Mouse (Mus musculus): Measurements from ENCODE around the gene Tal1. TPM values are rescaled to one million over a fixed set of nuclear protein-coding genes. Genes with fewer than 3 reads are reported as not detected.

The Tal1 gene
- 6.9 and 8.3 TPM in 2 replicates for polyA plus RNA-seq (2016; fragmentation: Nextera tagmentation; extraction: Ambion mirVana)

DNA sequence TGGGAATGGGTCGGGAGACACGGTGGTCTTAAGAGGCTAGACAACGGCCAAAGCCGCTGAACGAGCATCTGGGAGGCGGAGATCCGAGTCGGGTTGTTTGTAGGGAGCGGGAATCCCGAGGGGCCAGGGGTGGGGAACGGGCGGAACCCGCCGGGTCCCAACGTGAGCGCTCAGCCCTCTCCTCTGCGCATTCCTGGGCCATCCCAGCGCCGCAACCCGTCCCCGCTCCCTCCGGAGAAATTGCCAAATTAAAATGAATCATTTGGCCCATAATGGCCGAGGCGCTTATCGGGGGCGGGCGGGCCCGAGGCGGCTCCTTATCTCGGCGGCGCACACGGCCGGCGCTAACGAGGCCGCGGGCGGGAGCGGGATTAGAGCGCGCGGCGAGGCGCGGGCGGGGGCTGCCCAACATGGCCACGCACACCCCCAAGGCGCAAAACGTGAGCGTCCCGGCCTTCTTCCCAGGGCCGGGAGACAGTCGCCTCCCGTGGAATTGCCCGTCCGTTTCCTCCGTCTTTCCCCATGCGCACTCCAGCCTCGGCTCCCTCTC, at the start of gene Tal1:
Gene Tal1, plus strand, starts transcription at position 56 of the 550 bp plus-strand sequence.
- H3K4me2 ChIP-seq: peak within 1 kb of the TSS; percentile 74
- H3K4me3 ChIP-seq: peak within 1 kb of the TSS; percentile 57
- H3K36me3 ChIP-seq: no peaks in the 10 kb centered on the region
- no peaks in the 10 kb centered on the region for H3K9me3 ChIP-seq (replicated peaks)
- peak; percentile 80 for ATAC-seq (ENCODE audit: insufficient number of reproducible peaks, low FRiP score)
- peaks cover 14% of the 10 kb centered on the region for H3K4me1 ChIP-seq (replicated peaks)
- WGBS: under 1% methylated on average over 60 of the region's 60 CpGs
- H3K27me3 ChIP-seq (replicated peaks): peaks cover 67% of the 10 kb centered on the region
- peak within 1 kb of the TSS; percentile 74 for H3K9ac ChIP-seq
- peak within 1 kb of the TSS; percentile 89 for H3K27ac ChIP-seq (ENCODE audit: poor library complexity, severe bottlenecking)

DNA sequence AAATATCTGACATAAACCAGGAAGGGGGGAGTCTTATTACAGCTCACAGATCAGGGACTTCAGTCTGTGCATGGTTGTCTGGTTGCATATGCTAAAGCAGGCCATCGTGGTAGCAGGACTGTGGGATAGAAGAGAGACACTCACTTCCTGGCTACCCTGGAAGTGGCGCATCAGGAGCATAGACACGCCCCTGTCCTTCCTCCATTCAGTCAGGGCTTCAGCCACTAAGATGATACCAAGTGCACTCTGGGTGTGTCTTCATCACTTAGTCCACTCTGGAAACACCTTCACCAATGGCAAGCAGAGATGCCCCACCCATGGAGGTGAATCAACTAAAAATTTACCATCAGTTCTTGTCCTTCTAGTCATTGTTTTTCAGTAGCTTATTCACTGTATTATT, 42.0 kb upstream of the Tal1 start:
- Histone ChIP-seq H3K4me3 (no peak overlapping the region), H3K9ac (no peak overlapping the region), H3K27ac (ENCODE audit: poor library complexity, severe bottlenecking) (no peak overlapping the region), H3K4me1 (replicated peaks) (no peaks in the 10 kb centered on the region), H3K9me3 (replicated peaks) (no peaks in the 10 kb centered on the region), H3K27me3 (replicated peaks) (no peaks in the 10 kb centered on the region), H3K36me3 (peaks cover 71% of the 10 kb centered on the region), H3K4me2 (no peak overlapping the region)
- WGBS: 80% methylated on average over 3 of the region's 3 CpGs
- ATAC-seq (ENCODE audit: insufficient number of reproducible peaks, low FRiP score): no peak

GRCm38 (mm10) chr4:115019997-115020396, 36.2 kb upstream of the Tal1 start:
- 93% methylated on average over 3 of the region's 3 CpGs for WGBS
- Histone ChIP-seq H3K9me3 (replicated peaks) (no peaks in the 10 kb centered on the region), H3K9ac (no peak overlapping the region), H3K27ac (ENCODE audit: poor library complexity, severe bottlenecking) (no peak overlapping the region), H3K4me3 (no peak overlapping the region), H3K4me1 (replicated peaks) (no peaks in the 10 kb centered on the region), H3K36me3 (peaks cover 68% of the 10 kb centered on the region), H3K27me3 (replicated peaks) (no peaks in the 10 kb centered on the region), H3K4me2 (no peak overlapping the region)
- ATAC-seq (ENCODE audit: insufficient number of reproducible peaks, low FRiP score): no peak

DNA sequence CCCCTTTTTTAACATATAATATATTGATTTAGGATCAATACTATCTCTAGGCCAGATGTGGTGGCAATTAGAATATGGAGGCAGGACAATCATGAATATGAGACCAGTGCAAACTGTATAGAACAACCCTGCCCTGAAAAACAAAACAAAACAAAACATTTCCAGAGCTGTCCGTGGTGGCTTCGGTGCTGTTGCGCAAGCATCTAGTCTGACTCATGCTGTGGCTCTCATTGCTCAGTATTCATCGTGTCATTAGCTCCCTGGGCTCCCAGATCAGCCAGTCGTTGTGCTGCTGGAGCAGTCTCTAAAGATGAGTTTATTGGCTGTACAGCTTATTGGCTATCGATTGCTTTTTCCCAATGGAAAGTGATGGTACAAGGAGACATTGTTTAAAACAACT, 21.2 kb upstream of the Tal1 start:
- H3K36me3 ChIP-seq: peaks cover 50% of the 10 kb centered on the region
- no peak for ATAC-seq (ENCODE audit: insufficient number of reproducible peaks, low FRiP score)
- H3K4me2 ChIP-seq: no peak overlapping the region
- H3K27me3 ChIP-seq (replicated peaks): no peaks in the 10 kb centered on the region
- H3K9me3 ChIP-seq (replicated peaks): no peaks in the 10 kb centered on the region
- no peaks in the 10 kb centered on the region for H3K4me1 ChIP-seq (replicated peaks)
- H3K27ac ChIP-seq (ENCODE audit: poor library complexity, severe bottlenecking): no peak overlapping the region
- no peak overlapping the region for H3K4me3 ChIP-seq
- H3K9ac ChIP-seq: no peak overlapping the region
- WGBS: 80% methylated on average over 6 of the region's 6 CpGs

DNA sequence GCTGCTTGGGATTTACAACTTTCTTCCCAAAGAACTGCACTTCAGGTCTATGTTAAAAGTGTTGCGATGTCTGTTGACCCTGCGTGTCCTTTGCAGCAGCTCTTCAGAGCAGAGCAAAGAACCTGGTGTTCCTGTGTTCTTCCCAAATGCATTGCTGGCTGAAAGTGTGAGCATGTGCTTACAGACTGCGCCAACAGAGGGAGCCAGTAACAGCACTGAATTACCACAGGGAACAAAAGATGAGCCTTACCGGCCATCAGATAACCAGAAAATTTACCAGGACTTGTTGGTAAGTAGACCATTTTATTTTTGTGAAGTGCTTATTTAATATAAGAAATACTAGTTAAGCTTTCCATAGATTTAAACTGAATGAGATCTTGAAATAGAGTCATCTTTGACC, 18.0 kb upstream of the Tal1 start:
- Histone ChIP-seq H3K27me3 (replicated peaks) (no peaks in the 10 kb centered on the region), H3K4me2 (no peak overlapping the region), H3K9me3 (replicated peaks) (no peaks in the 10 kb centered on the region), H3K4me3 (no peak overlapping the region), H3K9ac (no peak overlapping the region), H3K36me3 (peaks cover 57% of the 10 kb centered on the region), H3K4me1 (replicated peaks) (no peaks in the 10 kb centered on the region), H3K27ac (ENCODE audit: poor library complexity, severe bottlenecking) (no peak overlapping the region)
- WGBS: 33% methylated on average over 4 of the region's 4 CpGs
- no peak for ATAC-seq (ENCODE audit: insufficient number of reproducible peaks, low FRiP score)

- H3K4me3 ChIP-seq: no peak overlapping the region
- 73% methylated on average over 3 of the region's 3 CpGs for WGBS
- H3K36me3 ChIP-seq: peaks cover 22% of the 10 kb centered on the region
- no peak overlapping the region for H3K27ac ChIP-seq (ENCODE audit: poor library complexity, severe bottlenecking)
- no peak for ATAC-seq (ENCODE audit: insufficient number of reproducible peaks, low FRiP score)
- no peaks in the 10 kb centered on the region for H3K9me3 ChIP-seq (replicated peaks)
- no peak overlapping the region for H3K9ac ChIP-seq
- H3K4me1 ChIP-seq (replicated peaks): 0 out of 2 replicates have a peak, but pooled peaks cover 11% of the 10 kb centered on the region
- peaks cover 22% of the 10 kb centered on the region for H3K27me3 ChIP-seq (replicated peaks)
- H3K4me2 ChIP-seq: no peak overlapping the region
These were observed 10.6 kb upstream of the Tal1 start for GRCm38 (mm10) chr4:115045621-115046020.

DNA sequence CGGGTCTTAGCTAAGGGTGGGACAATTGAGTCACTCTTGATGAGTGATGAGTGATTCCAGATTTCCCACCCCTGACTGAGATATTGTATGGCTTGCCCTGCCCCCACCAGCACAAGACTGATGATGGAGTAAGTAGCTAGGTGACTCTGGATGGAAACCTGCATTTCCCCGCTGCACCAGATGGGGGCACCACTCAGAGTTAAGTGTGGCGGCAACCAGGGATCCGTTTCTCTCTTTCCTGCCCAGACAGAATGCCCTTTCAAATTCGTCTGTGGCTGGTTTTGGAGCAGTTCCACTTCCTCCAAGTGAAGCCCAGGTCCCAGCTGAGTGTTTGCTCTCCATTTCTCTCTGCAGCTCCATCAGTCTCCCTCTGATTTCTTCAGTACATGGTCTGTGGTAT, 8.5 kb upstream of the Tal1 start:
- ATAC-seq (ENCODE audit: insufficient number of reproducible peaks, low FRiP score): peak; percentile 48
- Histone ChIP-seq H3K27me3 (replicated peaks) (peaks cover 41% of the 10 kb centered on the region), H3K27ac (ENCODE audit: poor library complexity, severe bottlenecking) (peak overlapping the region; percentile 22; the same call in 1 of the 2 replicates), H3K9ac (no peak overlapping the region), H3K36me3 (peaks cover 5% of the 10 kb centered on the region; the same call in 1 of the 2 replicates), H3K9me3 (replicated peaks) (no peaks in the 10 kb centered on the region), H3K4me2 (peak overlapping the region; percentile 43), H3K4me3 (no peak overlapping the region), H3K4me1 (replicated peaks) (peaks cover 17% of the 10 kb centered on the region; the same call in 1 of the 2 replicates)
- WGBS: 4% methylated on average over 5 of the region's 5 CpGs

DNA sequence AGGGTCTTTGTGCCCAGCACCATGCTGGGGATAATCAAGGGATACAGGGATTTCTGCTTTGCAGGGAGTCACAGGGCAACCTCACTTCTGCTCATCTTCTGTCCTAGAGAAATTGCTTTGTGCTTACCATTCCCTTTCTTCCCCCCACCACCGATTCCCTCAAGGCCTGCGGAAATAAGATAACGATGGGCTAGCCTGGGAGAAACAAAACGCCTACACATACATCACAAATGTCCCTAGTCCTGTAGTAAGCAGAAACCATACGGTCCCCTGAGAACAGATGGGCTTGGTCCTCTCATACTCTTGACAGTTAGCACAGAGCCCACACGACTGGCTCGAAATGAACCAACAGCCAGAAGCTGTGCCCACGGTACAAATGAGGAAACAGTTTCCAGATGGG, 8.0 kb upstream of the Tal1 start:
- Histone ChIP-seq H3K9me3 (replicated peaks) (no peaks in the 10 kb centered on the region), H3K36me3 (peaks cover 5% of the 10 kb centered on the region; the same call in 1 of the 2 replicates), H3K4me3 (no peak overlapping the region), H3K4me2 (peak overlapping the region; percentile 43), H3K4me1 (replicated peaks) (peaks cover 17% of the 10 kb centered on the region), H3K27ac (ENCODE audit: poor library complexity, severe bottlenecking) (peak overlapping the region; percentile 25; the same call in 1 of the 2 replicates), H3K27me3 (replicated peaks) (peaks cover 46% of the 10 kb centered on the region), H3K9ac (no peak overlapping the region)
- ATAC-seq (ENCODE audit: insufficient number of reproducible peaks, low FRiP score): peak; percentile 71
- 45% methylated on average over 8 of the region's 8 CpGs for WGBS

DNA sequence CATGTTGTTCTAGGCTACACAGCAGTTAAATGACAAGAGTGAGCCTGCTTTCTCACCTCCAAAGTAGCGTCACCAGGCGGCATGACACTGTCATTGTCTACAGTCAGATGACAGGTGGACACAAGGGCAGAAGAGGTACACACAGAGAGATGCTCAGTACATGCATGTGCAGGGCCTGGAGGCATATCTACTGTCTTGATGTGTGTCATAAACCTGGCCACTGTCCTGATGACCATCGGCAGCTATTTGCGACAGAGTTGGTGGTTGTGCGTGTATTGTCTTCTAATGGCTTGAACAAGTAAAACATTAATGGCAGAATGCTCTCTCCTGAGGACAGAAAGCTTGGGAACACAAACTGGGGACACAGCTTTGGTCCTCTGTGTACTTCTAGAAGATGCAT, 5.0 kb upstream of the Tal1 start:
- Histone ChIP-seq H3K9me3 (replicated peaks) (no peaks in the 10 kb centered on the region), H3K4me1 (replicated peaks) (peaks cover 17% of the 10 kb centered on the region), H3K9ac (no peak overlapping the region), H3K4me2 (no peak overlapping the region), H3K27ac (ENCODE audit: poor library complexity, severe bottlenecking) (no peak overlapping the region), H3K4me3 (no peak overlapping the region), H3K36me3 (no peaks in the 10 kb centered on the region), H3K27me3 (replicated peaks) (peaks cover 65% of the 10 kb centered on the region)
- ATAC-seq (ENCODE audit: insufficient number of reproducible peaks, low FRiP score): no peak
- 79% methylated on average over 5 of the region's 5 CpGs for WGBS

GRCm38 (mm10) chr4:115052343-115053005, 3.8 kb upstream of the Tal1 start:
- no peaks in the 10 kb centered on the region for H3K36me3 ChIP-seq
- H3K4me3 ChIP-seq: peak overlapping the region; percentile 48
- peak overlapping the region; percentile 76 for H3K4me2 ChIP-seq
- H3K9me3 ChIP-seq (replicated peaks): no peaks in the 10 kb centered on the region
- H3K27ac ChIP-seq (ENCODE audit: poor library complexity, severe bottlenecking): peak overlapping the region; percentile 72
- H3K9ac ChIP-seq: peak overlapping the region; percentile 68
- ATAC-seq (ENCODE audit: insufficient number of reproducible peaks, low FRiP score): peak; percentile 82
- under 1% methylated on average over 36 of the region's 36 CpGs for WGBS
- peaks cover 71% of the 10 kb centered on the region for H3K27me3 ChIP-seq (replicated peaks)
- H3K4me1 ChIP-seq (replicated peaks): peaks cover 22% of the 10 kb centered on the region

GRCm38 (mm10) chr4:115055044-115055443, 1.2 kb upstream of the Tal1 start:
- Histone ChIP-seq H3K27me3 (replicated peaks) (peaks cover 64% of the 10 kb centered on the region), H3K4me3 (no peak overlapping the region), H3K4me1 (replicated peaks) (peaks cover 14% of the 10 kb centered on the region), H3K9me3 (replicated peaks) (no peaks in the 10 kb centered on the region), H3K9ac (no peak overlapping the region), H3K27ac (ENCODE audit: poor library complexity, severe bottlenecking) (0 out of 2 replicates have a peak overlapping the region, but pooled peaks have one; percentile 21), H3K4me2 (no peak overlapping the region), H3K36me3 (no peaks in the 10 kb centered on the region)
- no peak for ATAC-seq (ENCODE audit: insufficient number of reproducible peaks, low FRiP score)
- 12% methylated on average over 2 of the region's 2 CpGs for WGBS

Data from heart, embryonic 12.5 days (tissue).